Mouse (Mus musculus) thymus, postnatal 4 days (tissue): ENCODE results near the gene Cryge.

Experiments used
- DNase-seq: peaks from one replicate; pipeline ENCODE4 v3.0.0; 2021

Cryge gene

GRCm38 (mm10) chr1:65010153-65010552 lies 40.8 kb downstream of the Cryge start:
- DNase-seq = peak; percentile 65

- DNase-seq = no peak
Observed at GRCm38 (mm10) chr1:65005575-65005974, 45.4 kb downstream of the Cryge start.

- no peak for DNase-seq
Observed at GRCm38 (mm10) chr1:65004526-65004925, 46.4 kb downstream of the Cryge start.
